Comparison of ENCODE assay signal across 11 mouse cellular contexts in genomic region chr8:120282465-120282864, GRCm38 (mm10). TPM values are rescaled to one million over a fixed set of nuclear protein-coding genes. Genes with fewer than 3 reads are reported as not detected.
DNase-seq lines count a peak whose midpoint lies in the region; ATAC-seq and TF ChIP-seq lines count a peak whose summit lies in the region.
"Had no signal": no experiment of that assay in that cellular context is flagged by ENCODE, and none has a peak within 500 bp of the region (broad histone marks: within the 10 kb centered on the region; RNA-seq: fewer than 3 reads in every experiment).

No protein-coding gene starts in this region.

- H3K4me1 ChIP-seq in forebrain, embryonic 16.5 days (replicated peaks; ENCODE audit: control insufficient read depth, insufficient read depth, low read length) = peaks cover 36% of the 10 kb centered on the region
- H3K4me1 ChIP-seq in midbrain, embryonic 15.5 days = peaks cover 43% of the 10 kb centered on the region

- 0 out of 2 replicates have a peak overlapping the region, but pooled peaks have one; percentile 3 for H3K27ac ChIP-seq in gastrocnemius, adult 2 months
- H3K27ac ChIP-seq in forebrain, embryonic 16.5 days (ENCODE audit: low read length) = no peak overlapping the region
- H3K27ac ChIP-seq in midbrain, embryonic 15.5 days = 0 out of 2 replicates have a peak overlapping the region, but pooled peaks have one; percentile 15
- H3K27ac ChIP-seq: liver, embryonic 14.5 days had no signal

- H3K27me3 ChIP-seq in forebrain, embryonic 16.5 days (replicated peaks; ENCODE audit: control insufficient read depth, insufficient read depth, low read length) = no peaks in the 10 kb centered on the region
- 0 out of 2 replicates have a peak, but pooled peaks cover 5% of the 10 kb centered on the region for H3K27me3 ChIP-seq in midbrain, embryonic 15.5 days (replicated peaks)

- no peak overlapping the region for H3K4me3 ChIP-seq in gastrocnemius, adult 2 months
- H3K4me3 ChIP-seq in forebrain, embryonic 16.5 days (replicated peaks; ENCODE audit: low read length) = no peak overlapping the region
- no peak overlapping the region for H3K4me3 ChIP-seq in midbrain, embryonic 15.5 days

- H3K9me3 ChIP-seq in forebrain, embryonic 16.5 days (ENCODE audit: control insufficient read depth, low read length) = no peaks in the 10 kb centered on the region
- H3K9me3 ChIP-seq in midbrain, embryonic 15.5 days = no peaks in the 10 kb centered on the region

- WGBS in forebrain, embryonic 16.5 days = 39% methylated on average over 5 of the region's 5 CpGs
- WGBS in midbrain, embryonic 15.5 days = 37% methylated on average over 5 of the region's 5 CpGs

- H3K36me3 ChIP-seq in forebrain, embryonic 16.5 days (ENCODE audit: control insufficient read depth, insufficient read depth) = no peaks in the 10 kb centered on the region
- H3K36me3 ChIP-seq in midbrain, embryonic 15.5 days (replicated peaks) = no peaks in the 10 kb centered on the region

- peak; percentile 41 for DNase-seq in gastrocnemius, adult 2 months
- DNase-seq in gastrocnemius, postnatal 4 days (ENCODE audit: low spot score in 2 of 2) = no peak
- DNase-seq in kidney, postnatal 10 days = peak; percentile 54
- no peak for DNase-seq in kidney, adult 8-10 months
- no peak for DNase-seq in cerebellum, postnatal 25 days
- DNase-seq in left cerebral cortex, adult 11 months (ENCODE audit: low spot score) = no peak
- DNase-seq: cerebellum, adult 11-12 months; gastrocnemius, postnatal 14 days had no signal

- no peak for ATAC-seq in forebrain, embryonic 16.5 days
- no peak for ATAC-seq in midbrain, embryonic 15.5 days (replicated peaks)

- no peak for TF ChIP-seq CTCF in gastrocnemius, adult 2 months (IDR thresholded peaks at IDR 0.05)

- intact Hi-C loops in gastrocnemius, adult 2 months (cut with DNase I) = loop anchor here (5.0 kb wide), 1 partner anchor 310 kb away; no protein-coding TSS in a partner anchor

- peak overlapping the region; percentile 8; the same call in 1 of the 2 replicates for H3K9ac ChIP-seq in forebrain, embryonic 16.5 days (replicated peaks; ENCODE audit: low read depth, low read length)
- peak overlapping the region; percentile 20; the same call in 1 of the 2 replicates for H3K9ac ChIP-seq in midbrain, embryonic 15.5 days
- H3K9ac ChIP-seq: liver, embryonic 14.5 days had no signal

- no peak overlapping the region for H3K4me2 ChIP-seq in forebrain, embryonic 16.5 days (ENCODE audit: low read length)
- no peak overlapping the region for H3K4me2 ChIP-seq in midbrain, embryonic 15.5 days

RNA-seq across cellular contexts. Expression of gene Gse1, which starts 54.2 kb away (rescaled TPM):
- 10 to 100 TPM; 26.5 to 37.3 TPM for total RNA-seq in gastrocnemius, adult 2 months (2021)
- 10 to 100 TPM; 45.9 to 48.7 TPM for total RNA-seq in gastrocnemius, postnatal 4 days (2021)
- polyA plus RNA-seq in forebrain, embryonic 16.5 days (2015; fragmentation: Nextera tagmentation; extraction: Ambion mirVana) = 26.9 and 34.9 TPM in 2 replicates
- 21.2 and 23.4 TPM in 2 replicates for polyA plus RNA-seq in midbrain, embryonic 15.5 days (2015; fragmentation: Nextera tagmentation; extraction: Ambion mirVana)

Comparison
In these comparisons a context has a peak if more than half of its experiments do, and no peak if none do; other contexts are left out.
1. DNase-seq: peak in gastrocnemius, adult 2 months (single experiment) and kidney, postnatal 10 days (single experiment); none in gastrocnemius, postnatal 4 days (0 of 2), kidney, adult 8-10 months (0 of 2), cerebellum, postnatal 25 days (0 of 2) and left cerebral cortex, adult 11 months (single experiment).